Mouse (Mus musculus): ENCODE measurements at regions not wholly inside any gene's neighbourhood (a gene's known extent, or its start where the extent isn't known, plus 50 kb on each side); places are given as distances from the start of the nearest gene placed in this dataset.

- DNase-seq: no peak
Observed at GRCm38 (mm10) chr8:47769452-47769851, 52.5 kb upstream of the Cldn24 start.

GRCm38 (mm10) chr8:47768751-47769150 is 53.2 kb upstream of the Cldn24 start:
- no peak for DNase-seq

- DNase-seq: peak; percentile 70
Observed at GRCm38 (mm10) chr8:47764480-47764879, 50.7 kb upstream of the Cdkn2aip start.

- no peak for DNase-seq
Observed at GRCm38 (mm10) chr8:47764068-47764467, 50.3 kb upstream of the Cdkn2aip start.

All from kidney, postnatal 10 days (tissue).